Mouse (Mus musculus) spleen, adult 2 months (tissue): Measurements from ENCODE around the gene Xrn1.

Source experiments
- CTCF ChIP-seq: fragments of 200-500 bp; IDR thresholded peaks from 2 replicates; pipeline ENCODE4 v1.5.1; 2011; ENCODE audit warnings: mild to moderate bottlenecking, inconsistent platforms; ENCODE audit not compliant: insufficient read depth, insufficient read length, insufficient replicate concordance; ENCODE audit errors: extremely low read depth
- POLR2A ChIP-seq: fragments of 200-500 bp; IDR thresholded peaks from 2 replicates; pipeline ENCODE4 v1.6.1; 2011; ENCODE audit warnings: low read depth, low read length, inconsistent platforms

DNA sequence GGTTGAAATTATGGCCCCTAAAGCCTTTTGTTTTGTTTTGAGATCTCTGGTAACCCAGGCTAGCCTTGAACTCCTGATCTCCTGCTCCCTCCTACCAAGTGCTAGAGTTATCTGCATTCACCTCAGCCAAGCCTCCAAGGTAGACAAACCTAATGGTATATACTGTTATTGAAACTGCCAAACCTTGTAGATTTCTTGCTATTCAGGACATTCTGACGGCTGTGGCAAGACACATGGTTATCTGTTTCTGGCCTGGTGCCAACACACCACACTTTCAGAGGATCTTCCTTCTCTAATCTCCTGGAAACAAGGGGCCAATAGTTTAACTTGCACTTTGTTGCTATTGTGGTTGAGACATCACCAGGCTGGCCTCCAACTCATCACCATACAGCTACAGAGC is 140.6 kb downstream of the Xrn1 start:
- no peak for TF ChIP-seq POLR2A
- TF ChIP-seq CTCF = no peak
